Mouse (Mus musculus) neural tube, embryonic 13.5 days (tissue): ENCODE measurements at regions not wholly inside any gene's neighbourhood (a gene's known extent, or its start where the extent isn't known, plus 50 kb on each side); places are given as distances from the start of the nearest gene placed in this dataset.

Experiments used
- ATAC-seq: fragments of 200-750 bp; cut with Nextera tagmentation; 2 replicates; pipeline ENCODE4 v1.8.0; 2017; ENCODE audit warnings: low read depth, mild to moderate bottlenecking, moderate TSS enrichment, moderate library complexity
- H3K27ac ChIP-seq: fragments of 300-500 bp; sonication (generic); replicated peaks from 2 replicates; pipeline ENCODE4 v1.5.1; 2015; ENCODE audit warnings: moderate library complexity, mild to moderate bottlenecking, inconsistent platforms
- H3K27me3 ChIP-seq: fragments of 300-500 bp; sonication (generic); 2 replicates; pipeline ENCODE4 v1.6.1; 2015; ENCODE audit warnings: mild to moderate bottlenecking, inconsistent platforms
- H3K36me3 ChIP-seq: fragments of 300-500 bp; sonication (generic); 2 replicates; pipeline ENCODE4 v1.6.1; 2015; ENCODE audit warnings: mild to moderate bottlenecking, inconsistent platforms
- H3K4me1 ChIP-seq: fragments of 300-500 bp; sonication (generic); replicated peaks from 2 replicates; pipeline ENCODE4 v1.6.1; 2015; ENCODE audit warnings: inconsistent platforms
- H3K4me2 ChIP-seq: fragments of 300-500 bp; sonication (generic); 2 replicates; pipeline ENCODE4 v1.6.1; 2015; ENCODE audit warnings: inconsistent platforms, mild to moderate bottlenecking, moderate library complexity
- H3K4me3 ChIP-seq: fragments of 300-500 bp; sonication (generic); 2 replicates; pipeline ENCODE4 v1.5.1; 2015; ENCODE audit warnings: mild to moderate bottlenecking, inconsistent platforms
- H3K9ac ChIP-seq: fragments of 300-500 bp; sonication (generic); 2 replicates; pipeline ENCODE4 v1.6.1; 2015; ENCODE audit warnings: moderate library complexity, mild to moderate bottlenecking, inconsistent platforms
- H3K9me3 ChIP-seq: fragments of 300-500 bp; sonication (generic); 2 replicates; pipeline ENCODE4 v1.6.1; 2016; ENCODE audit warnings: inconsistent platforms
- WGBS: fragments of 180-500 bp; shearing (Covaris S2); methylation state at CpG from one replicate; pipeline ENCODE4 v1.1.7; 2015; 5-methylcytosine and 5-hydroxymethylcytosine counted together

- H3K4me2 ChIP-seq, result no peak overlapping the region
- no peaks in the 10 kb centered on the region for H3K9me3 ChIP-seq
- no peak overlapping the region for H3K4me3 ChIP-seq
- no peak for ATAC-seq
- peak overlapping the region; percentile 6; the same call in 1 of the 2 replicates for H3K27ac ChIP-seq
- no peaks in the 10 kb centered on the region for H3K36me3 ChIP-seq
- no peak overlapping the region for H3K9ac ChIP-seq
- peaks cover 17% of the 10 kb centered on the region for H3K4me1 ChIP-seq
- H3K27me3 ChIP-seq, result no peaks in the 10 kb centered on the region
- 73% methylated on average over 9 of the region's 9 CpGs for WGBS
These were observed 98.4 kb upstream of the Galnt15 start for GRCm38 (mm10) chr14:31930367-31930766.

- no peak overlapping the region for H3K4me3 ChIP-seq
- H3K27me3 ChIP-seq, result no peaks in the 10 kb centered on the region
- whole genome bisulfite sequencing, result 82% methylated on average over 5 of the region's 5 CpGs
- 0 out of 2 replicates have a peak overlapping the region, but pooled peaks have one; percentile 0 for H3K27ac ChIP-seq
- no peak overlapping the region for H3K4me2 ChIP-seq
- peaks cover 22% of the 10 kb centered on the region for H3K4me1 ChIP-seq
- 0 out of 2 replicates have a peak, but pooled peaks cover 3% of the 10 kb centered on the region for H3K9me3 ChIP-seq
- no peaks in the 10 kb centered on the region for H3K36me3 ChIP-seq
- no peak overlapping the region for H3K9ac ChIP-seq
- ATAC-seq, result no peak
These were observed 96.8 kb upstream of the Galnt15 start for GRCm38 (mm10) chr14:31931971-31932370.

GRCm38 (mm10) chr14:31933441-31933840 is 95.3 kb upstream of the Galnt15 start:
- Histone ChIP-seq H3K9me3 (peaks cover 16% of the 10 kb centered on the region; the same call in 1 of the 2 replicates), H3K27me3 (no peaks in the 10 kb centered on the region), H3K36me3 (no peaks in the 10 kb centered on the region), H3K9ac (peak overlapping the region; percentile 70), H3K4me1 (peaks cover 22% of the 10 kb centered on the region), H3K27ac (peak overlapping the region; percentile 95), H3K4me2 (peak overlapping the region; percentile 62), H3K4me3 (peak overlapping the region; percentile 39)
- ATAC-seq, result peak; percentile 87
- WGBS, result under 1% methylated on average over 9 of the region's 9 CpGs

- Histone ChIP-seq H3K9ac (peak overlapping the region; percentile 70), H3K27ac (peak overlapping the region; percentile 95), H3K27me3 (no peaks in the 10 kb centered on the region), H3K4me2 (peak overlapping the region; percentile 62), H3K9me3 (peaks cover 19% of the 10 kb centered on the region; the same call in 1 of the 2 replicates), H3K36me3 (no peaks in the 10 kb centered on the region), H3K4me3 (peak overlapping the region; percentile 39), H3K4me1 (peaks cover 22% of the 10 kb centered on the region)
- 0% methylated on average over 13 of the region's 13 CpGs for WGBS
- peak; percentile 96 for ATAC-seq
These were observed 94.9 kb upstream of the Galnt15 start for GRCm38 (mm10) chr14:31933841-31934271.

GRCm38 (mm10) chr14:31934321-31934720 is 94.5 kb upstream of the Galnt15 start:
- peaks cover 19% of the 10 kb centered on the region; the same call in 1 of the 2 replicates for H3K9me3 ChIP-seq
- WGBS, result 0% methylated on average over 5 of the region's 6 CpGs
- no peaks in the 10 kb centered on the region for H3K27me3 ChIP-seq
- peak overlapping the region; percentile 95 for H3K27ac ChIP-seq
- H3K36me3 ChIP-seq, result no peaks in the 10 kb centered on the region
- ATAC-seq, result peak; percentile 81
- peaks cover 22% of the 10 kb centered on the region for H3K4me1 ChIP-seq
- peak overlapping the region; percentile 70 for H3K9ac ChIP-seq
- peak overlapping the region; percentile 62 for H3K4me2 ChIP-seq
- peak overlapping the region; percentile 39 for H3K4me3 ChIP-seq

GRCm38 (mm10) chr14:31934771-31935170 is 94.0 kb upstream of the Galnt15 start:
- peak overlapping the region; percentile 39 for H3K4me3 ChIP-seq
- H3K36me3 ChIP-seq, result no peaks in the 10 kb centered on the region
- peak overlapping the region; percentile 95 for H3K27ac ChIP-seq
- H3K27me3 ChIP-seq, result no peaks in the 10 kb centered on the region
- peak overlapping the region; percentile 62 for H3K4me2 ChIP-seq
- peaks cover 19% of the 10 kb centered on the region; the same call in 1 of the 2 replicates for H3K9me3 ChIP-seq
- ATAC-seq, result no peak
- 6% methylated on average over 3 of the region's 3 CpGs for whole genome bisulfite sequencing
- peaks cover 22% of the 10 kb centered on the region for H3K4me1 ChIP-seq
- H3K9ac ChIP-seq, result peak overlapping the region; percentile 70

- H3K27ac ChIP-seq, result peak overlapping the region; percentile 95
- no peak for ATAC-seq
These were observed 93.4 kb upstream of the Galnt15 start for GRCm38 (mm10) chr14:31935411-31935810.

GRCm38 (mm10) chr14:31936581-31936980 is 92.2 kb upstream of the Galnt15 start:
- Histone ChIP-seq H3K27me3 (no peaks in the 10 kb centered on the region), H3K4me3 (no peak overlapping the region), H3K36me3 (no peaks in the 10 kb centered on the region), H3K27ac (no peak overlapping the region), H3K4me2 (no peak overlapping the region), H3K9me3 (peaks cover 19% of the 10 kb centered on the region; the same call in 1 of the 2 replicates), H3K4me1 (peaks cover 17% of the 10 kb centered on the region), H3K9ac (no peak overlapping the region)
- WGBS, result 86% methylated on average over 3 of the region's 3 CpGs
- ATAC-seq, result no peak

More at GRCm38 (mm10) chr14:31935411-31935810, 93.4 kb upstream of the Galnt15 start:
- H3K27me3 ChIP-seq, result no peaks in the 10 kb centered on the region
- WGBS, result 52% methylated on average over 3 of the region's 3 CpGs
- H3K4me1 ChIP-seq, result peaks cover 18% of the 10 kb centered on the region
- H3K36me3 ChIP-seq, result no peaks in the 10 kb centered on the region
- H3K4me3 ChIP-seq, result no peak overlapping the region
- H3K9me3 ChIP-seq, result peaks cover 19% of the 10 kb centered on the region; the same call in 1 of the 2 replicates
- H3K4me2 ChIP-seq, result no peak overlapping the region
- H3K9ac ChIP-seq, result no peak overlapping the region

GRCm38 (mm10) chr14:31940900-31941299 is 87.9 kb upstream of the Galnt15 start:
- no peak for ATAC-seq
- H3K4me3 ChIP-seq, result no peak overlapping the region
- H3K36me3 ChIP-seq, result no peaks in the 10 kb centered on the region
- H3K27ac ChIP-seq, result no peak overlapping the region
- 0 out of 2 replicates have a peak, but pooled peaks cover under 1% of the 10 kb centered on the region for H3K4me1 ChIP-seq
- peaks cover 19% of the 10 kb centered on the region; the same call in 1 of the 2 replicates for H3K9me3 ChIP-seq
- no peaks in the 10 kb centered on the region for H3K27me3 ChIP-seq
- H3K4me2 ChIP-seq, result no peak overlapping the region
- WGBS, result 89% methylated on average over 6 of the region's 6 CpGs
- H3K9ac ChIP-seq, result no peak overlapping the region

- WGBS, result 64% methylated on average over 3 of the region's 3 CpGs
- no peaks in the 10 kb centered on the region for H3K4me1 ChIP-seq
- no peak overlapping the region for H3K9ac ChIP-seq
- no peak overlapping the region for H3K4me2 ChIP-seq
- peaks cover 11% of the 10 kb centered on the region; the same call in 1 of the 2 replicates for H3K9me3 ChIP-seq
- H3K27ac ChIP-seq, result no peak overlapping the region
- no peaks in the 10 kb centered on the region for H3K27me3 ChIP-seq
- ATAC-seq, result no peak
- H3K36me3 ChIP-seq, result no peaks in the 10 kb centered on the region
- no peak overlapping the region for H3K4me3 ChIP-seq
These were observed 86.4 kb upstream of the Galnt15 start for GRCm38 (mm10) chr14:31942266-31942960.

GRCm38 (mm10) chr14:31944682-31945081 is 84.1 kb upstream of the Galnt15 start:
- no peaks in the 10 kb centered on the region for H3K4me1 ChIP-seq
- H3K27me3 ChIP-seq, result no peaks in the 10 kb centered on the region
- H3K4me3 ChIP-seq, result no peak overlapping the region
- no peak overlapping the region for H3K27ac ChIP-seq
- no peak overlapping the region for H3K9ac ChIP-seq
- 91% methylated on average over 6 of the region's 6 CpGs for WGBS
- H3K9me3 ChIP-seq, result no peaks in the 10 kb centered on the region
- ATAC-seq, result no peak
- no peaks in the 10 kb centered on the region for H3K36me3 ChIP-seq
- no peak overlapping the region for H3K4me2 ChIP-seq

- H3K27ac ChIP-seq, result no peak overlapping the region
- no peaks in the 10 kb centered on the region for H3K27me3 ChIP-seq
- no peak overlapping the region for H3K9ac ChIP-seq
- ATAC-seq, result no peak
- H3K4me3 ChIP-seq, result no peak overlapping the region
- 77% methylated on average over 7 of the region's 7 CpGs for WGBS
- H3K4me1 ChIP-seq, result no peaks in the 10 kb centered on the region
- H3K36me3 ChIP-seq, result no peaks in the 10 kb centered on the region
- H3K4me2 ChIP-seq, result no peak overlapping the region
- H3K9me3 ChIP-seq, result no peaks in the 10 kb centered on the region
These were observed 83.7 kb upstream of the Galnt15 start for GRCm38 (mm10) chr14:31945125-31945524.
